Mouse (Mus musculus) neural tube, embryonic 10.5 days (tissue): Measurements from ENCODE around the gene Mrps36.
"Not testable (repeated sequence)": the region's sequence is repeated elsewhere in the genome, so short reads cannot be mapped to it uniquely, and the experiment has no call there.

Experiments used
- DNase-seq: peaks from one replicate; pipeline ENCODE4 v3.0.0-alpha.2; 2017; ENCODE audit warnings: low spot score; ENCODE audit errors: extremely low spot score

The Mrps36 gene

GRCm38 (mm10) chr13:100744036-100744744 is at the start of gene Mrps36:
Mrps36 (minus strand) TSS chr13:100744659.
- peak; percentile 93 for DNase-seq

GRCm38 (mm10) chr13:100789083-100789482 is 44.6 kb upstream of the Mrps36 start:
- no peak for DNase-seq

GRCm38 (mm10) chr13:100788057-100788456 is 43.6 kb upstream of the Mrps36 start:
- DNase-seq = not testable (repeated sequence)

GRCm38 (mm10) chr13:100787316-100788010 is 43.0 kb upstream of the Mrps36 start:
- DNase-seq = no peak

- peak; percentile 96 for DNase-seq
Measured at GRCm38 (mm10) chr13:100786414-100786867, 42.0 kb upstream of the Mrps36 start, which contains the start of gene Ccnb1. Ccnb1 (minus strand) TSS chr13:100786570.

- peak; percentile 36 for DNase-seq
Measured at GRCm38 (mm10) chr13:100785806-100786413, 41.5 kb upstream of the Mrps36 start.

GRCm38 (mm10) chr13:100777491-100777890 is 33.0 kb upstream of the Mrps36 start:
- no peak for DNase-seq

- no peak for DNase-seq
Measured at GRCm38 (mm10) chr13:100776710-100777109, 32.3 kb upstream of the Mrps36 start.

- no peak for DNase-seq
Measured at GRCm38 (mm10) chr13:100776056-100776419, 31.6 kb upstream of the Mrps36 start.

GRCm38 (mm10) chr13:100775252-100776055 is 31.0 kb upstream of the Mrps36 start, which contains the start of gene Cenph:
Cenph (minus strand) TSS chr13:100775899.
- peak; percentile 89 for DNase-seq

GRCm38 (mm10) chr13:100774704-100775103 is 30.2 kb upstream of the Mrps36 start:
- no peak for DNase-seq

GRCm38 (mm10) chr13:100755329-100755728 is 10.9 kb upstream of the Mrps36 start:
- DNase-seq = no peak

GRCm38 (mm10) chr13:100754186-100754585 is 9.7 kb upstream of the Mrps36 start:
- no peak for DNase-seq

GRCm38 (mm10) chr13:100753011-100753410 is 8.6 kb upstream of the Mrps36 start:
- no peak for DNase-seq

GRCm38 (mm10) chr13:100752529-100752928 is 8.1 kb upstream of the Mrps36 start:
- no peak for DNase-seq

GRCm38 (mm10) chr13:100751402-100751801 is 6.9 kb upstream of the Mrps36 start:
- no peak for DNase-seq

- no peak for DNase-seq
Measured at GRCm38 (mm10) chr13:100750799-100751198, 6.3 kb upstream of the Mrps36 start.

GRCm38 (mm10) chr13:100748638-100749037 is 4.2 kb upstream of the Mrps36 start:
- DNase-seq = no peak

- DNase-seq = no peak
Measured at GRCm38 (mm10) chr13:100746090-100746489, 1.6 kb upstream of the Mrps36 start.

GRCm38 (mm10) chr13:100743346-100744035 is 968 bp downstream of the Mrps36 start:
- DNase-seq = no peak

GRCm38 (mm10) chr13:100742831-100743230 is 1.6 kb downstream of the Mrps36 start:
- no peak for DNase-seq
